Mouse (Mus musculus) CH12.LX (cell line): ENCODE data around the gene Abca17. TPM values are rescaled to one million over a fixed set of nuclear protein-coding genes. Genes with fewer than 3 reads are reported as not detected.

ENCODE experiments used
- DNase-seq: peaks from one replicate; pipeline ENCODE4 v3.0.0-alpha.2; 2013; ENCODE audit errors: extremely low read depth
- H3K27ac ChIP-seq: 2 replicates; pipeline ENCODE4 v1.5.1; 2012; ENCODE audit warnings: low read depth, mild to moderate bottlenecking, control low read depth, moderate library complexity; ENCODE audit not compliant: insufficient read depth
- H3K27me3 ChIP-seq: replicated peaks from 2 replicates; pipeline ENCODE3; 2012; ENCODE audit warnings: inconsistent platforms
- H3K36me3 ChIP-seq, 2 experiments: replicated peaks in 1 of 2; 2 replicates each; pipeline versions ENCODE3 to v1.6.1; 2012; ENCODE audit warnings: inconsistent platforms in 1 of 2, low read length in 1 of 2, mild to moderate bottlenecking in 1 of 2, mixed read lengths in 1 of 2, moderate library complexity in 1 of 2; ENCODE audit not compliant: control insufficient read depth in 1 of 2, insufficient read depth in 1 of 2
- H3K4me1 ChIP-seq, 2 experiments: 2 replicates each; pipeline ENCODE4 v1.6.1; 2012; ENCODE audit warnings: inconsistent platforms in 1 of 2, moderate library complexity in 1 of 2; ENCODE audit not compliant: insufficient read depth in 2 of 2, control insufficient read depth in 1 of 2
- H3K4me2 ChIP-seq: 2 replicates; pipeline ENCODE4 v1.6.1; 2012; ENCODE audit warnings: low read depth, mild to moderate bottlenecking, control low read depth; ENCODE audit not compliant: poor library complexity, insufficient read depth, severe bottlenecking
- H3K4me3 ChIP-seq, 3 experiments: fragments of 150-350 bp in 1 of 3; sonication (generic) in 1 of 3; replicated peaks in 1 of 3; 2 replicates each; pipeline versions ENCODE3 to v1.5.1; 2011 to 2012; ENCODE audit warnings: low read depth in 2 of 3, low read length in 2 of 3, mild to moderate bottlenecking in 2 of 3, moderate library complexity in 2 of 3, control low read depth in 1 of 3, improper control_type of control experiment in 1 of 3, inconsistent platforms in 1 of 3, mixed read lengths in 1 of 3; ENCODE audit not compliant: poor library complexity in 1 of 3
- H3K79me2 ChIP-seq: replicated peaks from 2 replicates; pipeline ENCODE4 v1.6.1; 2012; ENCODE audit warnings: mild to moderate bottlenecking, moderate library complexity; ENCODE audit not compliant: control insufficient read depth, poor library complexity, insufficient read depth, severe bottlenecking; ENCODE audit errors: extremely low read depth
- H3K9ac ChIP-seq: 2 replicates; pipeline ENCODE4 v1.6.1; 2012; ENCODE audit warnings: low read depth, mild to moderate bottlenecking, control low read depth, moderate library complexity; ENCODE audit not compliant: insufficient read depth
- H3K9me3 ChIP-seq: replicated peaks from 2 replicates; pipeline ENCODE3; 2012; ENCODE audit warnings: low read length, inconsistent platforms, mixed read lengths
- BHLHE40 ChIP-seq: IDR thresholded peaks from 2 replicates; pipeline ENCODE4 v1.6.1; 2011; ENCODE audit warnings: mild to moderate bottlenecking, low read depth, low read length, improper control_type of control experiment
- CHD2 ChIP-seq: IDR thresholded peaks from 2 replicates; pipeline ENCODE4 v1.6.1; 2011; ENCODE audit warnings: low read length, improper control_type of control experiment
- CTCF ChIP-seq, 2 experiments: IDR thresholded peaks in 1 of 2; conservative IDR thresholded peaks in 1 of 2; 2 replicates each; pipeline ENCODE4 v1.5.1; 2011 to 2012; ENCODE audit warnings: low read depth in 2 of 2, low read length in 2 of 2, improper control_type of control experiment in 1 of 2, inconsistent platforms in 1 of 2, mild to moderate bottlenecking in 1 of 2, moderate library complexity in 1 of 2
- E2F4 ChIP-seq: IDR thresholded peaks from 2 replicates; pipeline ENCODE4 v1.6.1; 2011; ENCODE audit warnings: low read depth, low read length, improper control_type of control experiment; ENCODE audit not compliant: insufficient replicate concordance
- ELF1 ChIP-seq: IDR thresholded peaks from 2 replicates; pipeline ENCODE4 v1.6.1; 2014; ENCODE audit warnings: low read depth, mild to moderate bottlenecking, inconsistent platforms, low read length, improper control_type of control experiment
- EP300 ChIP-seq: IDR thresholded peaks from 2 replicates; pipeline ENCODE4 v1.6.1; 2011; ENCODE audit warnings: low read length, improper control_type of control experiment
- ETS1 ChIP-seq: conservative IDR thresholded peaks from 2 replicates; pipeline ENCODE4 v1.6.1; 2012; ENCODE audit warnings: low read depth, mild to moderate bottlenecking, inconsistent platforms, low read length, improper control_type of control experiment, moderate library complexity
- HCFC1 ChIP-seq: IDR thresholded peaks from 2 replicates; pipeline ENCODE4 v1.6.1; 2012; ENCODE audit warnings: low read depth, mild to moderate bottlenecking, inconsistent platforms, low read length, improper control_type of control experiment
- JUN ChIP-seq: IDR thresholded peaks from 2 replicates; pipeline ENCODE4 v1.6.1; 2011; ENCODE audit warnings: low read depth, mild to moderate bottlenecking, low read length, improper control_type of control experiment, moderate library complexity; ENCODE audit not compliant: insufficient read depth
- JUND ChIP-seq: conservative IDR thresholded peaks from 2 replicates; pipeline ENCODE4 v1.6.1; 2011; ENCODE audit warnings: low read depth, low read length, improper control_type of control experiment
- KAT2A ChIP-seq: IDR thresholded peaks from 2 replicates; pipeline ENCODE4 v1.6.1; 2012; ENCODE audit warnings: low read length, improper control_type of control experiment, inconsistent platforms; ENCODE audit not compliant: insufficient replicate concordance
- MAFK ChIP-seq: IDR thresholded peaks from 2 replicates; pipeline ENCODE4 v1.6.1; 2011; ENCODE audit warnings: low read length, improper control_type of control experiment; ENCODE audit not compliant: insufficient replicate concordance
- MAX ChIP-seq: IDR thresholded peaks from 2 replicates; pipeline ENCODE4 v1.6.1; 2011; ENCODE audit warnings: low read length, improper control_type of control experiment
- MAZ ChIP-seq: IDR thresholded peaks from 2 replicates; pipeline ENCODE4 v1.6.1; 2012; ENCODE audit warnings: low read depth, mild to moderate bottlenecking, inconsistent platforms, low read length, improper control_type of control experiment, moderate library complexity
- MEF2A ChIP-seq: IDR thresholded peaks from 2 replicates; pipeline ENCODE4 v1.6.1; 2014; ENCODE audit warnings: low read depth, mild to moderate bottlenecking, inconsistent platforms, low read length, improper control_type of control experiment, borderline replicate concordance
- MXI1 ChIP-seq: IDR thresholded peaks from 2 replicates; pipeline ENCODE4 v1.6.1; 2011; ENCODE audit warnings: mild to moderate bottlenecking, low read depth, low read length, improper control_type of control experiment
- MYC ChIP-seq: IDR thresholded peaks from 2 replicates; pipeline ENCODE4 v1.6.1; 2011; ENCODE audit warnings: low read depth, mild to moderate bottlenecking, improper control_type of control experiment, low read length
- NELFE ChIP-seq: IDR thresholded peaks from 2 replicates; pipeline ENCODE4 v1.6.1; 2011; ENCODE audit warnings: low read depth, low read length, improper control_type of control experiment
- NRF1 ChIP-seq: IDR thresholded peaks from 2 replicates; pipeline ENCODE4 v1.6.1; 2014; ENCODE audit warnings: low read depth, mild to moderate bottlenecking, inconsistent platforms, low read length, improper control_type of control experiment, moderate library complexity
- PAX5 ChIP-seq: IDR thresholded peaks from 2 replicates; pipeline ENCODE4 v1.6.1; 2012; ENCODE audit warnings: low read length, inconsistent platforms, mixed read lengths
- RAD21 ChIP-seq: IDR thresholded peaks from 2 replicates; pipeline ENCODE4 v1.6.1; 2011; ENCODE audit warnings: low read depth, mild to moderate bottlenecking, low read length, improper control_type of control experiment, moderate library complexity
- RCOR1 ChIP-seq: conservative IDR thresholded peaks from 2 replicates; pipeline ENCODE4 v1.6.1; 2012; ENCODE audit warnings: low read depth, mild to moderate bottlenecking, inconsistent platforms, low read length, improper control_type of control experiment
- SMC3 ChIP-seq: IDR thresholded peaks from 2 replicates; pipeline ENCODE4 v1.6.1; 2011; ENCODE audit warnings: low read depth, low read length, improper control_type of control experiment
- TBP ChIP-seq: conservative IDR thresholded peaks from 2 replicates; pipeline ENCODE4 v1.6.1; 2011; ENCODE audit warnings: low read depth, low read length, improper control_type of control experiment
- UBTF ChIP-seq: IDR thresholded peaks from 2 replicates; pipeline ENCODE4 v1.6.1; 2012; ENCODE audit warnings: low read depth, mild to moderate bottlenecking, inconsistent platforms, low read length, improper control_type of control experiment, moderate library complexity
- USF1 ChIP-seq: IDR thresholded peaks from 2 replicates; pipeline ENCODE4 v1.6.1; 2014; ENCODE audit warnings: low read depth, mild to moderate bottlenecking, inconsistent platforms, low read length, improper control_type of control experiment
- USF2 ChIP-seq: conservative IDR thresholded peaks from 2 replicates; pipeline ENCODE4 v1.6.1; 2011; ENCODE audit warnings: low read depth, low read length, improper control_type of control experiment
- ZNF384 ChIP-seq: IDR thresholded peaks from 2 replicates; pipeline ENCODE4 v1.6.1; 2012; ENCODE audit warnings: low read depth, low read length, improper control_type of control experiment, inconsistent platforms
- dilution Hi-C: fragments of 300-500 bp; cut with MboI; formaldehyde crosslinking; loops from 2 replicates; pipeline ENCODE4 v1.14.3; 2020; ENCODE audit warnings: low sequenced_read_pairs; ENCODE audit not compliant: extremely low pct_unique_long_range_greater_than_20kb, extremely low pct_ligation_motif_present
- in situ Hi-C: fragments of 300-500 bp; cut with MboI; formaldehyde crosslinking; loops from 3 replicates; pipeline ENCODE4 v1.14.3; 2019; ENCODE audit warnings: low sequenced_read_pairs, low pct_ligation_motif_present, low pct_unique_long_range_greater_than_20kb, mixed read lengths
- polyA plus RNA-seq: library from polyadenylated mRNA; unstranded; fragments of >175 nt; gene quantifications from 2 replicates; pipeline ENCODE4 v1.2.1, GENCODE M21; 2012; ENCODE audit warnings: low read depth; ENCODE audit not compliant: insufficient read length
- total RNA-seq, 2 experiments: library from RNA; depleted of rRNA; stranded (reverse); fragments of 300-350 nt in 1 of 2; fragments of >200 nt in 1 of 2; gene quantifications; 2 replicates each; pipeline ENCODE4 v1.2.3; 2012 to 2014

The Abca17 gene
- total and polyA plus RNA-seq, 3 experiments: not detected

DNA sequence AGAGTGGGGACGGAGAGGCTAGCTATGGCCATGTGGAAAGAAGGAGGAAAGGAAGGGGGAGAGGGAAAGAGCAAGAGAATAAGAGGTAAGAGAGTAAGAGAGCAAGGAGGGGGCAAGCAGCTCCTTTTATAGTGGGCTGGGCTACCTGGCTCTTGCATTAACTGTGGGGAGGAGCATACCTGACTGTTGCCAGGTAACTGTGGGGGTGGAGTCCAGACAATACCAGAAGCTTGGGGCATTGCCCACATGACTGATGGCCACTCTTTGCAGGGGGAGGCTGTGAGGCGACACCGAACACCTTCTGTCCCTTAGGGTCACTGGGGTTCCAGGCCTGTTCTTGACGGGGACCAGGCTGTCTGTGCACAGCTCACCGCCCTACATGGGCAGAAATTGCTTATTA is 37.8 kb upstream of the Abca17 start:
- peaks cover 11 to 83% of the 10 kb centered on the region in 2 experiments for H3K36me3 ChIP-seq

DNA sequence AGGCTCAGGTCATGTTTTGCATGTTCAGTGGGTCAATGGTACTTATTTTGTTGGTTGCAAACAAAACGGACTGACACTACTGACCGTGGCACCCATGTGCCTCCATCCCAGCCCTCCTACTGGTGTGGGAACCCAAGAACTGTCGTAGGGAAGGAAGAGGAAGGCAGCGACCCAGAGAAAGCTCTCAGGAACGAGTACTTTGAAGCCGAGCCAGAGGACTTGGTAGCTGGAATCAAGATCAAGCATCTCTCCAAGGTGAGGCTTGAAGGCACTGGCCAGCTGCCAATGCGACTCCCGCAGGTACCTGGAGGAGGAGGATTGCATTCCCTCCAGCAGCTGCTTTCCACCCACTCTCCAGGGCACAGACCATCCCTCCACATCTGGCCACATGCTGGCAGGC is 32.9 kb upstream of the Abca17 start:
- Histone ChIP-seq H3K4me2 (no peak overlapping the region), H3K79me2 (no peaks in the 10 kb centered on the region), H3K4me1 (peaks cover 0 to 4% of the 10 kb centered on the region in 2 experiments; a peak in 1 of 4 replicates), H3K4me3 (no peak overlapping the region), H3K27ac (no peak overlapping the region), H3K27me3 (no peaks in the 10 kb centered on the region), H3K9ac (no peak overlapping the region), H3K36me3 (peaks cover 11 to 77% of the 10 kb centered on the region in 2 experiments), H3K9me3 (no peaks in the 10 kb centered on the region)
- in situ Hi-C loops (no loop called here), dilution Hi-C loops (no loop called here)
- DNase-seq: no peak
- TF ChIP-seq KAT2A (no peak), MAFK (no peak), ETS1 (no peak), UBTF (no peak), MAZ (no peak), MXI1 (no peak), RAD21 (no peak), TBP (no peak), EP300 (no peak), SMC3 (no peak), JUND (no peak), USF2 (no peak), CHD2 (no peak), BHLHE40 (no peak)

More for the DNA sequence above, 37.8 kb upstream of the Abca17 start:
- no peak overlapping the region for H3K9ac ChIP-seq
- DNase-seq: no peak
- no peaks in the 10 kb centered on the region for H3K9me3 ChIP-seq
- no peak overlapping the region for H3K4me3 ChIP-seq
- in situ Hi-C loops: no loop called here
- TF ChIP-seq NELFE (no peak), BHLHE40 (no peak), CTCF (conservative IDR thresholded peaks at IDR 0.05 in 1 of 2, IDR thresholded peaks at IDR 0.05 in 1 of 2; ENCODE audit: low read depth in 2 of 2, low read length in 2 of 2) (no peak), ELF1 (no peak), PAX5 (no peak), MEF2A (no peak), EP300 (no peak), ZNF384 (no peak), HCFC1 (no peak), MXI1 (no peak), MAX (no peak), MYC (no peak), E2F4 (no peak), USF1 (no peak), RCOR1 (no peak), JUN (no peak), NRF1 (no peak), CHD2 (no peak)
- H3K4me2 ChIP-seq: no peak overlapping the region
- no peaks in the 10 kb centered on the region for H3K79me2 ChIP-seq
- H3K27me3 ChIP-seq: no peaks in the 10 kb centered on the region
- peaks cover 0 to 4% of the 10 kb centered on the region in 2 experiments; a peak in 1 of 4 replicates for H3K4me1 ChIP-seq
- dilution Hi-C loops: no loop called here
- no peak overlapping the region for H3K27ac ChIP-seq
